Mouse (Mus musculus): Measurements from ENCODE around the gene Baiap2.

GRCm38 (mm10) chr11:120042141-120042838 lies 99.7 kb downstream of the Baiap2 start:
- TF ChIP-seq POLR2A (IDR thresholded peaks at IDR 0.05; ENCODE audit: insufficient read depth, low read depth, low read length) = no peak
- no peak for TF ChIP-seq CTCF (IDR thresholded peaks at IDR 0.05; ENCODE audit: insufficient read depth, low read depth, low read length)

Measured in olfactory bulb, adult 2 months (tissue).